Mouse (Mus musculus) small intestine, adult 2 months (tissue): ENCODE measurements at regions not wholly inside any gene's neighbourhood (a gene's known extent, or its start where the extent isn't known, plus 50 kb on each side); places are given as distances from the start of the nearest gene placed in this dataset.

Source experiments
- H3K27ac ChIP-seq: fragments of 200-500 bp; 2 replicates; pipeline ENCODE4 v1.5.1; 2012; ENCODE audit warnings: low read depth, low read length, control low read depth, inconsistent platforms; ENCODE audit not compliant: insufficient read depth
- H3K27me3 ChIP-seq: fragments of 200-500 bp; 2 replicates; pipeline ENCODE4 v1.6.1; 2012; ENCODE audit warnings: mild to moderate bottlenecking, moderate library complexity, low read length, inconsistent platforms; ENCODE audit not compliant: control insufficient read depth, insufficient read depth
- H3K36me3 ChIP-seq: fragments of 200-500 bp; 2 replicates; pipeline ENCODE4 v1.6.1; 2012; ENCODE audit warnings: mild to moderate bottlenecking, low read length, control low read depth, inconsistent platforms; ENCODE audit not compliant: control insufficient read depth, insufficient read depth
- H3K4me1 ChIP-seq: fragments of 200-500 bp; 2 replicates; pipeline ENCODE4 v1.6.1; 2012; ENCODE audit warnings: low read length, inconsistent platforms, mixed read lengths; ENCODE audit not compliant: control insufficient read depth, insufficient read depth, insufficient read length
- H3K4me3 ChIP-seq: fragments of 200-500 bp; 2 replicates; pipeline ENCODE4 v1.5.1; 2012; ENCODE audit warnings: low read depth, mild to moderate bottlenecking, control low read depth, inconsistent platforms, low read length, moderate library complexity
- CTCF ChIP-seq: fragments of 200-500 bp; IDR thresholded peaks from 2 replicates; pipeline ENCODE4 v1.5.1; 2012; ENCODE audit warnings: low read depth, mild to moderate bottlenecking, control low read depth, inconsistent platforms, low read length, moderate library complexity, mixed read lengths; ENCODE audit not compliant: insufficient replicate concordance, insufficient read length; ENCODE audit errors: extremely low read depth
- POLR2A ChIP-seq: fragments of 200-500 bp; IDR thresholded peaks from 2 replicates; pipeline ENCODE4 v1.6.1; 2012; ENCODE audit warnings: low read depth, mild to moderate bottlenecking, control low read depth, inconsistent platforms, low read length, moderate library complexity
- WGBS: fragments of 180-500 bp; shearing (Covaris S2); methylation state at CpG from one replicate; pipeline ENCODE4 v1.1.7; 2018; 5-methylcytosine and 5-hydroxymethylcytosine counted together

- WGBS = 78% methylated on average over 6 of the region's 6 CpGs
- H3K27me3 ChIP-seq = no peaks in the 10 kb centered on the region
- peaks cover 37% of the 10 kb centered on the region for H3K4me1 ChIP-seq
- no peaks in the 10 kb centered on the region for H3K36me3 ChIP-seq
- TF ChIP-seq POLR2A = no peak
- no peak for TF ChIP-seq CTCF
- peak overlapping the region; percentile 75 for H3K27ac ChIP-seq
- H3K4me3 ChIP-seq = no peak overlapping the region
These were observed 68.2 kb upstream of the Ptpn1 start for GRCm38 (mm10) chr2:167863616-167864015.

- Histone ChIP-seq H3K27ac (peak overlapping the region; percentile 69), H3K4me3 (no peak overlapping the region), H3K4me1 (peaks cover 52% of the 10 kb centered on the region), H3K36me3 (no peaks in the 10 kb centered on the region), H3K27me3 (no peaks in the 10 kb centered on the region)
- WGBS = 98% methylated on average over 2 of the region's 2 CpGs
- TF ChIP-seq POLR2A (no peak), CTCF (no peak)
These were observed 70.7 kb upstream of the Ptpn1 start for GRCm38 (mm10) chr2:167861178-167861520.

- Histone ChIP-seq H3K36me3 (no peaks in the 10 kb centered on the region), H3K4me1 (peaks cover 48% of the 10 kb centered on the region), H3K27ac (peak overlapping the region; percentile 75), H3K4me3 (no peak overlapping the region), H3K27me3 (no peaks in the 10 kb centered on the region)
- no peak for TF ChIP-seq POLR2A
- no peak for TF ChIP-seq CTCF
- 48% methylated on average over 10 of the region's 10 CpGs for WGBS
These were observed 71.2 kb upstream of the Ptpn1 start for GRCm38 (mm10) chr2:167860457-167861177.

GRCm38 (mm10) chr2:167859575-167859974 is 72.3 kb upstream of the Ptpn1 start:
- WGBS = 76% methylated on average over 10 of the region's 10 CpGs
- TF ChIP-seq POLR2A (no peak), CTCF (no peak)
- Histone ChIP-seq H3K36me3 (no peaks in the 10 kb centered on the region), H3K4me3 (no peak overlapping the region), H3K4me1 (peaks cover 38% of the 10 kb centered on the region), H3K27me3 (no peaks in the 10 kb centered on the region), H3K27ac (peak overlapping the region; percentile 75; the same call in 1 of the 2 replicates)

- TF ChIP-seq CTCF = no peak
- no peak for TF ChIP-seq POLR2A
- no peak overlapping the region for H3K27ac ChIP-seq
- H3K4me3 ChIP-seq = no peak overlapping the region
- 90% methylated on average over 10 of the region's 10 CpGs for WGBS
- H3K27me3 ChIP-seq = no peaks in the 10 kb centered on the region
- H3K4me1 ChIP-seq = peaks cover 26% of the 10 kb centered on the region
- H3K36me3 ChIP-seq = no peaks in the 10 kb centered on the region
These were observed 73.5 kb upstream of the Ptpn1 start for GRCm38 (mm10) chr2:167858346-167858745.

GRCm38 (mm10) chr2:167857911-167858310 is 73.9 kb upstream of the Ptpn1 start:
- Histone ChIP-seq H3K36me3 (no peaks in the 10 kb centered on the region), H3K4me1 (peaks cover 23% of the 10 kb centered on the region), H3K27me3 (no peaks in the 10 kb centered on the region), H3K27ac (no peak overlapping the region; the same call in 1 of the 2 replicates), H3K4me3 (no peak overlapping the region)
- TF ChIP-seq CTCF = no peak
- TF ChIP-seq POLR2A = no peak
- 73% methylated on average over 8 of the region's 8 CpGs for WGBS

- Histone ChIP-seq H3K36me3 (no peaks in the 10 kb centered on the region), H3K4me1 (peaks cover 23% of the 10 kb centered on the region), H3K27ac (peak overlapping the region; percentile 33; the same call in 1 of the 2 replicates), H3K27me3 (no peaks in the 10 kb centered on the region), H3K4me3 (no peak overlapping the region)
- 32% methylated on average over 10 of the region's 10 CpGs for WGBS
- TF ChIP-seq CTCF (no peak), POLR2A (no peak)
These were observed 74.9 kb upstream of the Ptpn1 start for GRCm38 (mm10) chr2:167856920-167857475.
